Mouse (Mus musculus): Measurements from ENCODE around the gene Cd300lb. TPM values are rescaled to one million over a fixed set of nuclear protein-coding genes. Genes with fewer than 3 reads are reported as not detected.

Gene Cd300lb
- polyA plus RNA-seq (2015; fragmentation: Nextera tagmentation; extraction: Ambion mirVana) = not detected in 2 replicates

- H3K4me1 ChIP-seq (ENCODE audit: control insufficient read depth, insufficient read depth, low read depth, low read length) = no peaks in the 10 kb centered on the region
- no peak within 1 kb of the TSS for H3K4me3 ChIP-seq (ENCODE audit: low read length)
- no peaks in the 10 kb centered on the region for H3K9me3 ChIP-seq (ENCODE audit: control insufficient read depth, low read length)
- WGBS = 62% methylated on average over 6 of the region's 6 CpGs
- ATAC-seq = no peak
- H3K4me2 ChIP-seq (ENCODE audit: low read length) = no peak within 1 kb of the TSS
- H3K36me3 ChIP-seq (ENCODE audit: control insufficient read depth, insufficient read depth, low read length) = no peaks in the 10 kb centered on the region
- no peaks in the 10 kb centered on the region for H3K27me3 ChIP-seq (replicated peaks; ENCODE audit: control insufficient read depth, insufficient read depth, low read length)
- no peak within 1 kb of the TSS for H3K9ac ChIP-seq (ENCODE audit: low read depth, low read length)
- no peak within 1 kb of the TSS for H3K27ac ChIP-seq (ENCODE audit: low read depth, low read length)
Observed at GRCm38 (mm10) chr11:114934144-114934543, at the start of gene Cd300lb. Gene Cd300lb (minus strand): TSS chr11:114934386.

- Histone ChIP-seq H3K4me2 (ENCODE audit: low read length) (no peak overlapping the region), H3K36me3 (ENCODE audit: control insufficient read depth, insufficient read depth, low read length) (no peaks in the 10 kb centered on the region), H3K4me1 (ENCODE audit: control insufficient read depth, insufficient read depth, low read depth, low read length) (no peaks in the 10 kb centered on the region), H3K9me3 (ENCODE audit: control insufficient read depth, low read length) (peaks cover 4% of the 10 kb centered on the region), H3K9ac (ENCODE audit: low read depth, low read length) (no peak overlapping the region), H3K27ac (ENCODE audit: low read depth, low read length) (no peak overlapping the region), H3K4me3 (ENCODE audit: low read length) (no peak overlapping the region), H3K27me3 (replicated peaks; ENCODE audit: control insufficient read depth, insufficient read depth, low read length) (no peaks in the 10 kb centered on the region)
- no peak for ATAC-seq
- WGBS = 84% methylated on average over 4 of the region's 4 CpGs
Observed at GRCm38 (mm10) chr11:114981866-114982265, 47.7 kb upstream of the Cd300lb start.

GRCm38 (mm10) chr11:114972726-114973125 is 38.5 kb upstream of the Cd300lb start:
- no peak overlapping the region for H3K27ac ChIP-seq (ENCODE audit: low read depth, low read length)
- H3K9ac ChIP-seq (ENCODE audit: low read depth, low read length) = no peak overlapping the region
- H3K9me3 ChIP-seq (ENCODE audit: control insufficient read depth, low read length) = peaks cover 7% of the 10 kb centered on the region
- 80% methylated on average over 10 of the region's 10 CpGs for WGBS
- H3K4me1 ChIP-seq (ENCODE audit: control insufficient read depth, insufficient read depth, low read depth, low read length) = no peaks in the 10 kb centered on the region
- ATAC-seq = no peak
- H3K27me3 ChIP-seq (replicated peaks; ENCODE audit: control insufficient read depth, insufficient read depth, low read length) = no peaks in the 10 kb centered on the region
- no peaks in the 10 kb centered on the region for H3K36me3 ChIP-seq (ENCODE audit: control insufficient read depth, insufficient read depth, low read length)
- no peak overlapping the region for H3K4me2 ChIP-seq (ENCODE audit: low read length)
- no peak overlapping the region for H3K4me3 ChIP-seq (ENCODE audit: low read length)

GRCm38 (mm10) chr11:114968752-114969207 is 34.6 kb upstream of the Cd300lb start, which contains the start of gene Cd300c:
Gene Cd300c (minus strand): TSS chr11:114969157.
- Histone ChIP-seq H3K9me3 (ENCODE audit: control insufficient read depth, low read length) (peaks cover 3% of the 10 kb centered on the region; the same call in 1 of the 2 replicates), H3K4me2 (ENCODE audit: low read length) (no peak within 1 kb of the TSS), H3K4me1 (ENCODE audit: control insufficient read depth, insufficient read depth, low read depth, low read length) (no peaks in the 10 kb centered on the region), H3K36me3 (ENCODE audit: control insufficient read depth, insufficient read depth, low read length) (no peaks in the 10 kb centered on the region), H3K9ac (ENCODE audit: low read depth, low read length) (no peak within 1 kb of the TSS), H3K27me3 (replicated peaks; ENCODE audit: control insufficient read depth, insufficient read depth, low read length) (no peaks in the 10 kb centered on the region), H3K4me3 (ENCODE audit: low read length) (no peak within 1 kb of the TSS), H3K27ac (ENCODE audit: low read depth, low read length) (no peak within 1 kb of the TSS)
- ATAC-seq = no peak
- 91% methylated on average over 9 of the region's 9 CpGs for WGBS

- Histone ChIP-seq H3K36me3 (ENCODE audit: control insufficient read depth, insufficient read depth, low read length) (no peaks in the 10 kb centered on the region), H3K27ac (ENCODE audit: low read depth, low read length) (no peak overlapping the region), H3K27me3 (replicated peaks; ENCODE audit: control insufficient read depth, insufficient read depth, low read length) (no peaks in the 10 kb centered on the region), H3K4me1 (ENCODE audit: control insufficient read depth, insufficient read depth, low read depth, low read length) (no peaks in the 10 kb centered on the region), H3K9me3 (ENCODE audit: control insufficient read depth, low read length) (no peaks in the 10 kb centered on the region), H3K4me3 (ENCODE audit: low read length) (no peak overlapping the region), H3K9ac (ENCODE audit: low read depth, low read length) (no peak overlapping the region), H3K4me2 (ENCODE audit: low read length) (no peak overlapping the region)
- WGBS = 51% methylated on average over 3 of the region's 3 CpGs
- no peak for ATAC-seq
Observed at GRCm38 (mm10) chr11:114965182-114965828, 31.1 kb upstream of the Cd300lb start.

- WGBS = 67% methylated on average over 1 of the region's 1 CpGs
- ATAC-seq = no peak
Observed at GRCm38 (mm10) chr11:114960369-114960768, 26.2 kb upstream of the Cd300lb start.

GRCm38 (mm10) chr11:114933591-114933990 is 595 bp downstream of the Cd300lb start:
- H3K27me3 ChIP-seq (replicated peaks; ENCODE audit: control insufficient read depth, insufficient read depth, low read length) = no peaks in the 10 kb centered on the region
- no peak overlapping the region for H3K9ac ChIP-seq (ENCODE audit: low read depth, low read length)
- no peaks in the 10 kb centered on the region for H3K9me3 ChIP-seq (ENCODE audit: control insufficient read depth, low read length)
- 88% methylated on average over 4 of the region's 4 CpGs for WGBS
- no peak overlapping the region for H3K4me3 ChIP-seq (ENCODE audit: low read length)
- H3K36me3 ChIP-seq (ENCODE audit: control insufficient read depth, insufficient read depth, low read length) = no peaks in the 10 kb centered on the region
- no peak overlapping the region for H3K27ac ChIP-seq (ENCODE audit: low read depth, low read length)
- no peak for ATAC-seq
- H3K4me2 ChIP-seq (ENCODE audit: low read length) = no peak overlapping the region
- H3K4me1 ChIP-seq (ENCODE audit: control insufficient read depth, insufficient read depth, low read depth, low read length) = no peaks in the 10 kb centered on the region

More at GRCm38 (mm10) chr11:114960369-114960768, 26.2 kb upstream of the Cd300lb start:
- Histone ChIP-seq H3K36me3 (ENCODE audit: control insufficient read depth, insufficient read depth, low read length) (no peaks in the 10 kb centered on the region), H3K27me3 (replicated peaks; ENCODE audit: control insufficient read depth, insufficient read depth, low read length) (no peaks in the 10 kb centered on the region), H3K4me1 (ENCODE audit: control insufficient read depth, insufficient read depth, low read depth, low read length) (no peaks in the 10 kb centered on the region), H3K4me2 (ENCODE audit: low read length) (no peak overlapping the region), H3K4me3 (ENCODE audit: low read length) (no peak overlapping the region), H3K27ac (ENCODE audit: low read depth, low read length) (no peak overlapping the region), H3K9ac (ENCODE audit: low read depth, low read length) (no peak overlapping the region), H3K9me3 (ENCODE audit: control insufficient read depth, low read length) (no peaks in the 10 kb centered on the region)

GRCm38 (mm10) chr11:114931041-114931440 is 3.1 kb downstream of the Cd300lb start:
- ATAC-seq = no peak
- Histone ChIP-seq H3K27me3 (replicated peaks; ENCODE audit: control insufficient read depth, insufficient read depth, low read length) (no peaks in the 10 kb centered on the region), H3K9me3 (ENCODE audit: control insufficient read depth, low read length) (no peaks in the 10 kb centered on the region), H3K4me3 (ENCODE audit: low read length) (no peak overlapping the region), H3K4me1 (ENCODE audit: control insufficient read depth, insufficient read depth, low read depth, low read length) (no peaks in the 10 kb centered on the region), H3K27ac (ENCODE audit: low read depth, low read length) (no peak overlapping the region), H3K36me3 (ENCODE audit: control insufficient read depth, insufficient read depth, low read length) (no peaks in the 10 kb centered on the region), H3K4me2 (ENCODE audit: low read length) (no peak overlapping the region), H3K9ac (ENCODE audit: low read depth, low read length) (no peak overlapping the region)
- WGBS = 84% methylated on average over 5 of the region's 5 CpGs

GRCm38 (mm10) chr11:114929581-114929980 is 4.6 kb downstream of the Cd300lb start:
- Histone ChIP-seq H3K4me1 (ENCODE audit: control insufficient read depth, insufficient read depth, low read depth, low read length) (no peaks in the 10 kb centered on the region), H3K4me2 (ENCODE audit: low read length) (no peak overlapping the region), H3K27me3 (replicated peaks; ENCODE audit: control insufficient read depth, insufficient read depth, low read length) (no peaks in the 10 kb centered on the region), H3K9ac (ENCODE audit: low read depth, low read length) (no peak overlapping the region), H3K27ac (ENCODE audit: low read depth, low read length) (no peak overlapping the region), H3K9me3 (ENCODE audit: control insufficient read depth, low read length) (no peaks in the 10 kb centered on the region), H3K4me3 (ENCODE audit: low read length) (no peak overlapping the region), H3K36me3 (ENCODE audit: control insufficient read depth, insufficient read depth, low read length) (no peaks in the 10 kb centered on the region)
- WGBS = 86% methylated on average over 2 of the region's 2 CpGs
- no peak for ATAC-seq

All from hindbrain, embryonic 16.5 days (tissue).